Mouse (Mus musculus): ENCODE results near the gene Yif1a.

- TF ChIP-seq CTCF (IDR thresholded peaks at IDR 0.05; ENCODE audit: borderline replicate concordance, control insufficient read depth, extremely low read depth, insufficient read depth, low read length, poor library complexity): no peak
- TF ChIP-seq POLR2A (IDR thresholded peaks at IDR 0.05; ENCODE audit: control insufficient read depth, extremely low read depth, insufficient read depth, low read length, poor library complexity): no peak
Observed at GRCm38 (mm10) chr19:5118384-5118698, 30.0 kb downstream of the Yif1a start, which contains the start of gene Klc2.
